Mouse (Mus musculus) common myeloid progenitor, adult 5-6 weeks (primary cell): ENCODE measurements around the gene L2hgdh. TPM values are rescaled to one million over a fixed set of nuclear protein-coding genes. Genes with fewer than 3 reads are reported as not detected.

Experiments
- ATAC-seq: replicated peaks from 2 replicates; pipeline ENCODE4 v1.8.0; 2016; ENCODE audit warnings: low read depth, mild to moderate bottlenecking, moderate TSS enrichment, inconsistent platforms; ENCODE audit not compliant: poor library complexity, severe bottlenecking
- total RNA-seq: library from RNA; stranded (forward); fragments of 200-1000, 187-1606 nt; gene quantifications from 2 replicates; pipeline ENCODE4 v1.2.3, GENCODE M21; 2017

L2hgdh gene
- total RNA-seq, 1 experiment from 2014 or later, result 34.4 TPM

GRCm38 (mm10) chr12:69732221-69732620 lies 7.5 kb upstream of the L2hgdh start:
- no peak for ATAC-seq

- no peak for ATAC-seq
Observed at GRCm38 (mm10) chr12:69730306-69730705, 5.6 kb upstream of the L2hgdh start.

- ATAC-seq, result no peak
Observed at GRCm38 (mm10) chr12:69729246-69729645, 4.6 kb upstream of the L2hgdh start.

- ATAC-seq, result peak; percentile 4; the same call in 1 of the 2 replicates
Observed at GRCm38 (mm10) chr12:69724018-69724710, 509 bp downstream of the L2hgdh start.

GRCm38 (mm10) chr12:69723376-69723775 lies 1.3 kb downstream of the L2hgdh start:
- no peak for ATAC-seq

GRCm38 (mm10) chr12:69722857-69723256 lies 1.8 kb downstream of the L2hgdh start:
- ATAC-seq, result no peak

- ATAC-seq, result no peak
Observed at GRCm38 (mm10) chr12:69713628-69714027, 11.0 kb downstream of the L2hgdh start.

GRCm38 (mm10) chr12:69704799-69705458 lies 19.7 kb downstream of the L2hgdh start:
- no peak for ATAC-seq

- ATAC-seq, result no peak
Observed at GRCm38 (mm10) chr12:69698352-69698751, 26.3 kb downstream of the L2hgdh start.

GRCm38 (mm10) chr12:69696746-69697145 lies 27.9 kb downstream of the L2hgdh start:
- peak; percentile 87 for ATAC-seq

GRCm38 (mm10) chr12:69693471-69693870 lies 31.2 kb downstream of the L2hgdh start:
- ATAC-seq, result no peak

- ATAC-seq, result no peak
Observed at GRCm38 (mm10) chr12:69690714-69691113, 34.0 kb downstream of the L2hgdh start.

GRCm38 (mm10) chr12:69689094-69689493 lies 35.6 kb downstream of the L2hgdh start:
- no peak for ATAC-seq

GRCm38 (mm10) chr12:69688368-69688767 lies 36.3 kb downstream of the L2hgdh start:
- no peak for ATAC-seq

GRCm38 (mm10) chr12:69683537-69683936 lies 41.1 kb downstream of the L2hgdh start:
- ATAC-seq, result peak; percentile 82

- ATAC-seq, result no peak
Observed at GRCm38 (mm10) chr12:69682788-69683419, 41.8 kb downstream of the L2hgdh start.

- ATAC-seq, result peak; percentile 55
Observed at GRCm38 (mm10) chr12:69682065-69682787, 42.4 kb downstream of the L2hgdh start.

- ATAC-seq, result no peak
Observed at GRCm38 (mm10) chr12:69681566-69682061, 43.1 kb downstream of the L2hgdh start, which contains the start of gene Sos2. Gene Sos2, minus strand, starts transcription at chr12:69681852.

GRCm38 (mm10) chr12:69680635-69681565 lies 43.8 kb downstream of the L2hgdh start:
- peak; percentile 54 for ATAC-seq
